Comparison of ENCODE assay signal across 25 mouse cellular contexts in genomic region chr5:144308929-144309328, GRCm38 (mm10). TPM values are rescaled to one million over a fixed set of nuclear protein-coding genes. Genes with fewer than 3 reads are reported as not detected.
DNase-seq lines count a peak whose midpoint lies in the region; ATAC-seq and TF ChIP-seq lines count a peak whose summit lies in the region.
"Had no signal": no experiment of that assay in that cellular context is flagged by ENCODE, and none has a peak within 500 bp of the region (broad histone marks: within the 10 kb centered on the region; RNA-seq: fewer than 3 reads in every experiment).

No protein-coding gene starts in this region.

- TF ChIP-seq EP300 in heart, adult 2 months (IDR thresholded peaks at IDR 0.05; ENCODE audit: insufficient read depth, low read depth, low read length), result no peak
- no peak for TF ChIP-seq EP300 in heart, postnatal 0 days (IDR thresholded peaks at IDR 0.05; ENCODE audit: low read depth)

- no peak for TF ChIP-seq CTCF in heart, adult 2 months (IDR thresholded peaks at IDR 0.05)
- TF ChIP-seq CTCF in heart, postnatal 0 days (IDR thresholded peaks at IDR 0.05; ENCODE audit: low read depth), result no peak

- H3K9ac ChIP-seq in heart, embryonic 13.5 days, result no peak overlapping the region
- no peak overlapping the region for H3K9ac ChIP-seq in heart, embryonic 15.5 days
- no peak overlapping the region for H3K9ac ChIP-seq in heart, adult 2 months (ENCODE audit: low read depth, low read length)
- no peak overlapping the region for H3K9ac ChIP-seq in heart, postnatal 0 days (replicated peaks; ENCODE audit: low read depth, low read length)
- H3K9ac ChIP-seq: embryonic facial prominence, embryonic 12.5 days; forebrain, embryonic 13.5 days had no signal

- no peaks in the 10 kb centered on the region for H3K79me2 ChIP-seq in heart, adult 2 months (replicated peaks; ENCODE audit: control insufficient read depth, insufficient read depth, low read length)

- no peaks in the 10 kb centered on the region for H3K27me3 ChIP-seq in heart, embryonic 10.5 days (ENCODE audit: insufficient read depth, poor library complexity, severe bottlenecking)
- H3K27me3 ChIP-seq in heart, embryonic 13.5 days (replicated peaks), result no peaks in the 10 kb centered on the region
- H3K27me3 ChIP-seq in heart, embryonic 15.5 days, result no peaks in the 10 kb centered on the region
- H3K27me3 ChIP-seq in heart, adult 2 months (ENCODE audit: control insufficient read depth, insufficient read depth, low read length), result no peaks in the 10 kb centered on the region
- no peaks in the 10 kb centered on the region for H3K27me3 ChIP-seq in heart, postnatal 0 days (ENCODE audit: control insufficient read depth, insufficient read depth, low read length)
- H3K27me3 ChIP-seq: CH12.LX; embryonic facial prominence, embryonic 12.5 days; forebrain, embryonic 13.5 days; Patski had no signal

- ATAC-seq in heart, embryonic 13.5 days (ENCODE audit: extremely low read depth, insufficient number of reproducible peaks, low FRiP score, low TSS enrichment), result no peak
- no peak; the same call in 1 of the 2 replicates for ATAC-seq in heart, embryonic 15.5 days (replicated peaks; ENCODE audit: insufficient number of reproducible peaks, insufficient read depth, low FRiP score, low read depth)
- ATAC-seq in heart, postnatal 0 days (ENCODE audit: insufficient read depth, low read depth), result peak; percentile 76
- ATAC-seq: activated CD4-positive, CD25-positive, alpha-beta regulatory T cell, adult 4 months; CD4-positive, CD25-positive, alpha-beta regulatory T cell, adult 4 months; forebrain, embryonic 13.5 days; Patski had no signal

- H3K4me1 ChIP-seq in heart, embryonic 10.5 days, result peaks cover 14% of the 10 kb centered on the region
- peaks cover 27% of the 10 kb centered on the region for H3K4me1 ChIP-seq in heart, embryonic 13.5 days
- peaks cover 22% of the 10 kb centered on the region for H3K4me1 ChIP-seq in heart, embryonic 15.5 days (replicated peaks)
- peaks cover 6% of the 10 kb centered on the region for H3K4me1 ChIP-seq in heart, adult 2 months (ENCODE audit: control insufficient read depth, insufficient read depth, low read length)
- peaks cover 24% of the 10 kb centered on the region for H3K4me1 ChIP-seq in heart, postnatal 0 days (ENCODE audit: control insufficient read depth, insufficient read depth)
- H3K4me1 ChIP-seq: forebrain, embryonic 13.5 days had no signal

- H3K36me3 ChIP-seq in heart, embryonic 10.5 days, result no peaks in the 10 kb centered on the region
- no peaks in the 10 kb centered on the region for H3K36me3 ChIP-seq in heart, embryonic 13.5 days
- no peaks in the 10 kb centered on the region for H3K36me3 ChIP-seq in heart, embryonic 15.5 days
- H3K36me3 ChIP-seq in heart, adult 2 months (ENCODE audit: control insufficient read depth, insufficient read depth, low read length), result no peaks in the 10 kb centered on the region
- H3K36me3 ChIP-seq in heart, postnatal 0 days (replicated peaks; ENCODE audit: control insufficient read depth, insufficient read depth, low read length), result no peaks in the 10 kb centered on the region
- H3K36me3 ChIP-seq: embryonic facial prominence, embryonic 10.5 days; embryonic facial prominence, embryonic 12.5 days; G1E had no signal

- WGBS in heart, embryonic 10.5 days, result 70% methylated on average over 4 of the region's 4 CpGs
- 67% methylated on average over 4 of the region's 4 CpGs for WGBS in heart, embryonic 13.5 days
- 55% methylated on average over 4 of the region's 4 CpGs for WGBS in heart, embryonic 15.5 days
- WGBS in heart, adult 2 months, result 73% methylated on average over 4 of the region's 4 CpGs
- 58% methylated on average over 4 of the region's 4 CpGs for WGBS in heart, postnatal 0 days

- H3K27ac ChIP-seq in heart, embryonic 10.5 days, result peak overlapping the region; percentile 16; the same call in 1 of the 2 replicates
- peak overlapping the region; percentile 79 for H3K27ac ChIP-seq in heart, embryonic 13.5 days (replicated peaks)
- H3K27ac ChIP-seq in heart, embryonic 15.5 days, result peak overlapping the region; percentile 76
- no peak overlapping the region for H3K27ac ChIP-seq in heart, adult 2 months
- peak overlapping the region; percentile 74 for H3K27ac ChIP-seq in heart, postnatal 0 days (ENCODE audit: low read depth)
- H3K27ac ChIP-seq: embryonic facial prominence, embryonic 10.5 days; embryonic facial prominence, embryonic 12.5 days; forebrain, embryonic 13.5 days had no signal

- no peak overlapping the region for H3K4me2 ChIP-seq in heart, embryonic 13.5 days
- no peak overlapping the region for H3K4me2 ChIP-seq in heart, embryonic 15.5 days
- H3K4me2 ChIP-seq in heart, postnatal 0 days (ENCODE audit: low read depth, low read length), result no peak overlapping the region
- H3K4me2 ChIP-seq: embryonic facial prominence, embryonic 12.5 days; forebrain, embryonic 13.5 days had no signal

- H3K9me3 ChIP-seq in heart, embryonic 10.5 days, result no peaks in the 10 kb centered on the region
- no peaks in the 10 kb centered on the region for H3K9me3 ChIP-seq in heart, embryonic 13.5 days
- no peaks in the 10 kb centered on the region for H3K9me3 ChIP-seq in heart, embryonic 15.5 days (replicated peaks)
- H3K9me3 ChIP-seq in heart, postnatal 0 days (replicated peaks; ENCODE audit: control insufficient read depth, low read length), result no peaks in the 10 kb centered on the region
- H3K9me3 ChIP-seq: embryonic facial prominence, embryonic 10.5 days; embryonic facial prominence, embryonic 12.5 days; forebrain, embryonic 13.5 days; G1E had no signal

- DNase-seq in heart, embryonic 10.5 days (ENCODE audit: low spot score), result no peak
- DNase-seq in heart, adult 11 months, result no peak
- DNase-seq in heart, adult 18-20 months, result no peak
- DNase-seq in heart, adult 2 months, result no peak
- peak; percentile 70 for DNase-seq in heart, postnatal 0 days (ENCODE audit: low spot score)
- no peak for DNase-seq in heart, postnatal 36 days
- DNase-seq: adrenal gland, adult 8-10 months; adrenal gland, postnatal 14 days; adrenal gland, postnatal 36 days; B cell, adult 2 months; cerebellum, adult 11-12 months; cerebellum, adult 2 months; cerebellum, adult 9-10 months; cerebellum, postnatal 10 days; cerebellum, postnatal 25 days had no signal

- H3K4me3 ChIP-seq in heart, embryonic 10.5 days, result no peak overlapping the region
- no peak overlapping the region for H3K4me3 ChIP-seq in heart, embryonic 13.5 days
- no peak overlapping the region for H3K4me3 ChIP-seq in heart, embryonic 15.5 days
- H3K4me3 ChIP-seq in heart, adult 2 months, result no peak overlapping the region
- H3K4me3 ChIP-seq in heart, postnatal 0 days (ENCODE audit: low read depth, low read length), result no peak overlapping the region
- H3K4me3 ChIP-seq: embryonic facial prominence, embryonic 10.5 days; embryonic facial prominence, embryonic 12.5 days; forebrain, embryonic 13.5 days had no signal

- intact Hi-C loops in heart, adult 2 months (cut with DNase I), result no loop called here
- intact Hi-C loops in heart, postnatal 36 days (cut with DNase I), result no loop called here

- TF ChIP-seq POLR2A in heart, adult 2 months (IDR thresholded peaks at IDR 0.05; ENCODE audit: insufficient read depth, low read depth, low read length), result no peak

RNA-seq across cellular contexts. Expression of gene Baiap2l1, which starts 49.0 kb away (rescaled TPM):
- 9.4 and 10.9 TPM in 2 replicates for polyA plus RNA-seq in heart, embryonic 10.5 days (2016; fragmentation: Nextera tagmentation; extraction: Ambion mirVana)
- 9.1 and 9.3 TPM in 2 replicates for polyA plus RNA-seq in heart, embryonic 13.5 days (2015; fragmentation: Nextera tagmentation; extraction: Ambion mirVana)
- 1 to 10 TPM; 7.2 to 7.4 TPM for total RNA-seq in heart, adult 18-20 months (2021)
- polyA plus RNA-seq in heart, embryonic 15.5 days (2015; fragmentation: Nextera tagmentation; extraction: Ambion mirVana), result 10.8 and 11.4 TPM in 2 replicates
- 1 to 10 TPM; 4.5 to 5.3 TPM for total RNA-seq in heart, adult 2 months (2021)
- polyA plus RNA-seq in heart, adult 2 months (2012; rRNA removed), result 6.7 and 7.2 TPM in 2 replicates
- 6.0 and 6.2 TPM in 2 replicates for total RNA-seq in heart, postnatal 0 days (2014; rRNA removed; ENCODE audit: low replicate concordance)
- polyA plus RNA-seq in heart, postnatal 0 days (2015; fragmentation: Nextera tagmentation; extraction: Ambion mirVana), result 10.2 and 11.1 TPM in 2 replicates
- 1 to 10 TPM; 5.1 to 7.0 TPM for total RNA-seq in heart, postnatal 36 days (2021)
- polyA plus RNA-seq: G1E had no signal
